ENCODE assay signal across 9 mouse cellular contexts in the genomic region with DNA sequence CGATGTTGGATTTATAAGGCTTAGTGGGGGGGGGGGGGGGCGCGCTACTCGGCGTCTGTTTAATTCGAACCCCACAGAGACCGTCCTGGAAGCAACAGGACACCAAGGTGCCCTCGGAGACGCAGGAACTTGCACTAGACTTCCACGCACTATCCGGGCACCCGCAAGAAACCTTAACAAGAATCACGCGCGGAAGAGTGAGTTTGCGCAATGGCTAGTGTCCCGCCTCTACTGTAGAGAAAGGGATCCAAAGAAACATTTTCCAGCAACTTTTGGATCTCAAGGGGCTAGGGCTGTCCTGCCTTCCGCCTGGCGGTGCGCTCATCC. TPM values are rescaled to one million over a fixed set of nuclear protein-coding genes. Genes with fewer than 3 reads are reported as not detected.
DNase-seq lines count a peak whose midpoint lies in the region; ATAC-seq lines count a peak whose summit lies in the region.
"Had no signal": no experiment of that assay in that cellular context is flagged by ENCODE, and none has a peak within 500 bp of the region (broad histone marks: within the 10 kb centered on the region; RNA-seq: fewer than 3 reads in every experiment).

No protein-coding gene starts in this region.

- H3K4me3 ChIP-seq in kidney, embryonic 14.5 days (ENCODE audit: low read length) = peak overlapping the region; percentile 77
- peak overlapping the region; percentile 88 for H3K4me3 ChIP-seq in embryonic facial prominence, embryonic 10.5 days
- peak overlapping the region; percentile 71 for H3K4me3 ChIP-seq in hindbrain, embryonic 15.5 days
- peak overlapping the region; percentile 76 for H3K4me3 ChIP-seq in midbrain, embryonic 15.5 days

- 2% methylated on average over 20 of the region's 20 CpGs for WGBS in kidney, embryonic 14.5 days
- WGBS in embryonic facial prominence, embryonic 10.5 days = 4% methylated on average over 20 of the region's 20 CpGs
- WGBS in hindbrain, embryonic 15.5 days = 5% methylated on average over 20 of the region's 20 CpGs
- WGBS in midbrain, embryonic 15.5 days = 4% methylated on average over 20 of the region's 20 CpGs

- no peak for ATAC-seq in kidney, embryonic 14.5 days (ENCODE audit: low FRiP score, low TSS enrichment)
- no peak; the same call in 1 of the 2 replicates for ATAC-seq in hindbrain, embryonic 15.5 days (ENCODE audit: low FRiP score, low read depth)
- ATAC-seq in midbrain, embryonic 15.5 days (replicated peaks) = no peak
- ATAC-seq: Patski had no signal

- H3K9ac ChIP-seq in kidney, embryonic 14.5 days (ENCODE audit: low read depth, low read length) = peak overlapping the region; percentile 92
- peak overlapping the region; percentile 68 for H3K9ac ChIP-seq in hindbrain, embryonic 15.5 days
- peak overlapping the region; percentile 65 for H3K9ac ChIP-seq in midbrain, embryonic 15.5 days

- H3K9me3 ChIP-seq in kidney, embryonic 14.5 days (ENCODE audit: control insufficient read depth, low read length) = no peaks in the 10 kb centered on the region
- H3K9me3 ChIP-seq in embryonic facial prominence, embryonic 10.5 days = no peaks in the 10 kb centered on the region
- H3K9me3 ChIP-seq in hindbrain, embryonic 15.5 days = no peaks in the 10 kb centered on the region
- no peaks in the 10 kb centered on the region for H3K9me3 ChIP-seq in midbrain, embryonic 15.5 days

- H3K27ac ChIP-seq in kidney, embryonic 14.5 days (ENCODE audit: low read depth, low read length) = peak overlapping the region; percentile 74
- peak overlapping the region; percentile 98 for H3K27ac ChIP-seq in embryonic facial prominence, embryonic 10.5 days (replicated peaks)
- H3K27ac ChIP-seq in hindbrain, embryonic 15.5 days (replicated peaks) = no peak overlapping the region
- no peak overlapping the region for H3K27ac ChIP-seq in midbrain, embryonic 15.5 days

- H3K36me3 ChIP-seq in kidney, embryonic 14.5 days (ENCODE audit: control insufficient read depth, insufficient read depth, low read length) = no peaks in the 10 kb centered on the region
- no peaks in the 10 kb centered on the region; the same call in 1 of the 2 replicates for H3K36me3 ChIP-seq in embryonic facial prominence, embryonic 10.5 days (replicated peaks)
- no peaks in the 10 kb centered on the region for H3K36me3 ChIP-seq in hindbrain, embryonic 15.5 days
- no peaks in the 10 kb centered on the region for H3K36me3 ChIP-seq in midbrain, embryonic 15.5 days (replicated peaks)

- no peak for DNase-seq in kidney, adult 11 months
- DNase-seq in embryonic facial prominence, embryonic 10.5 days (ENCODE audit: low spot score) = no peak
- no peak for DNase-seq in layer of hippocampus, postnatal 14 days (ENCODE audit: low spot score in 2 of 2)
- no peak for DNase-seq in adrenal gland, adult (ENCODE audit: inconsistent age in 2 of 2, low spot score in 1 of 2)
- DNase-seq in MN1 (ENCODE audit: low spot score) = no peak

- peak overlapping the region; percentile 100 for H3K4me2 ChIP-seq in kidney, embryonic 14.5 days (replicated peaks; ENCODE audit: low read depth, low read length)
- H3K4me2 ChIP-seq in hindbrain, embryonic 15.5 days = peak overlapping the region; percentile 97
- peak overlapping the region; percentile 96 for H3K4me2 ChIP-seq in midbrain, embryonic 15.5 days

- H3K27me3 ChIP-seq in kidney, embryonic 14.5 days (ENCODE audit: control insufficient read depth, insufficient read depth, low read length) = no peaks in the 10 kb centered on the region
- H3K27me3 ChIP-seq in embryonic facial prominence, embryonic 10.5 days (replicated peaks; ENCODE audit: low read depth, poor library complexity, severe bottlenecking) = no peaks in the 10 kb centered on the region
- H3K27me3 ChIP-seq in hindbrain, embryonic 15.5 days = no peaks in the 10 kb centered on the region
- H3K27me3 ChIP-seq in midbrain, embryonic 15.5 days (replicated peaks) = no peaks in the 10 kb centered on the region
- H3K27me3 ChIP-seq: Patski had no signal

- peaks cover 48% of the 10 kb centered on the region for H3K4me1 ChIP-seq in kidney, embryonic 14.5 days (ENCODE audit: control insufficient read depth, insufficient read depth, low read length)
- peaks cover 59% of the 10 kb centered on the region for H3K4me1 ChIP-seq in embryonic facial prominence, embryonic 10.5 days
- H3K4me1 ChIP-seq in hindbrain, embryonic 15.5 days (replicated peaks) = peaks cover 27% of the 10 kb centered on the region
- H3K4me1 ChIP-seq in midbrain, embryonic 15.5 days = peaks cover 16% of the 10 kb centered on the region

RNA-seq across cellular contexts. Expression of gene Tns3, which starts 40.5 kb away (rescaled TPM):
- polyA plus RNA-seq in kidney, embryonic 14.5 days (2014; fragmentation: Nextera tagmentation; extraction: Ambion mirVana) = 12.5 and 20.3 TPM in 2 replicates
- polyA plus RNA-seq in embryonic facial prominence, embryonic 10.5 days (2016; fragmentation: Nextera tagmentation; extraction: Ambion mirVana) = 20.2 and 23.4 TPM in 2 replicates
- 7.4 and 7.6 TPM in 2 replicates for polyA plus RNA-seq in hindbrain, embryonic 15.5 days (2015; fragmentation: Nextera tagmentation; extraction: Ambion mirVana)
- polyA plus RNA-seq in midbrain, embryonic 15.5 days (2015; fragmentation: Nextera tagmentation; extraction: Ambion mirVana) = 6.1 and 6.4 TPM in 2 replicates
- 10 to 100 TPM; 69.9 to 73.2 TPM for total RNA-seq in layer of hippocampus, postnatal 14 days (2021)

Comparison
In these comparisons a context has a peak if more than half of its experiments do, and no peak if none do; other contexts are left out.
1. H3K27ac ChIP-seq: peak in kidney, embryonic 14.5 days (single experiment) and embryonic facial prominence, embryonic 10.5 days (single experiment); none in hindbrain, embryonic 15.5 days (single experiment) and midbrain, embryonic 15.5 days (single experiment).
2. Peak in every context shown above with its lines, with median percentiles within 50 percentile points of each other: H3K4me2 ChIP-seq, H3K4me3 ChIP-seq and H3K9ac ChIP-seq.